Mouse (Mus musculus) spleen, adult 12 weeks (tissue): ENCODE data around the gene Samd14.

Experiments used
- DNase-seq: peaks from one replicate; pipeline ENCODE4 v3.0.0; 2022; ENCODE audit warnings: low spot score

The Samd14 gene

DNA sequence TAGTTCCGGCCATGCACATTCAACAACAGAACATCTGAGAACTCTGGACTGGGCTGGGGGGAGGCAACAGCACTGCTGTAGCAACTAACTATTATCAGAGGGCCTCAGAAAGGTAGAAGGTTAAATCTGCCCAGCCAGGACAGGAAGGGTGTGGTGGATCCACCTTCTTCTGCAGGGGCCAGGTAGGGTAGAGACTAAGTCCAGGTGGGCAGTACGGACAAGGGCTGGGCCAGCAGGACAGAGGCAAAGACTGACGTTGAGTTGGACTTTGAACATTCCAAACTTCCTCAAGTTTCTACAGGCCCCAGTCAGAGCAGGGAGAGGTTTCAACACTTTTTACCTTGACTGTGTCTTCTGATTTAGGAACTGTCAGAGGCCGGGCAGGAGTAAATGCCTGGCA, 65.0 kb downstream of the Samd14 start:
- DNase-seq = no peak

DNA sequence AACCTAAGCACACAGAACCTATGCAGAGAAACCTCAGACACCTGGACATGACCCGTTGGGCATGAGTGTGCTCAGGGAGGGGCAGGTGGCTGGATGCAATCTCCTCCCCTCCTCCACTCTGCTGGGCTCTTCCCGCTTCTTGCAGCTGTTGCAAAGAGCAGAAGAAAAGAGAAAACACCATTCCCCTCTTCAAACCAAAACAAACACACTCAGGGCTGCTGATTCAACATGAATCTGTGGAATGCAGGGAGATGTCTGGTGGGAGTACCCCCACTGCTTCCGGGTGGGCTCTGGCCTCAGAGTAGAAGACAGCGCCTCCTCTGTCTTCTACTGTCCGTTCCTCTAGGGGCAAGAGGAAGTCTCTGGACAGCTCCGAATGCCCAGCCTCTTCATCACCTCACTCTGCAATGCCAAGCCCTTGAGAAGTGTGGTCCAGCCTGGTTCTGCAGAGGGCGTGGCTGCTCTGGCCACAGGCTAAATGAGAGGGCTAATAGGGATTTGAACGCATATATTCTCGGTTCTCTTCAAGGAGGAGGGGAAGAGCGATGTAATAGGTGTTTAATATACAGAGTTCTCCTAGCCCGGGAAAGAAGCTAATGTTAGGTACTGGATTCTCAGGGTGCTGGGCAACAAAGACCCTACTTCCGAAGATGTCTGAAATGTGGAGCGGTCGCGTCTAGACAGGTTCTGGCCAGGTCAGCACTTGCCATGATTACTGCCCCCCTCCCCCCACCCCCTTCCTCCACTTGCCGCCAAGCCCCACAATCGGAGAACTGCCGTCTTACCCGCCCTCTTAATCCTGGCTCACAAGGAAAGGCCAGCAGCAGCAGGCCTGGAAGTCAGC, 65.7 kb downstream of the Samd14 start:
- no peak for DNase-seq
